Mouse (Mus musculus) ovary, postnatal 14 days (tissue): Measurements from ENCODE around the gene Sipa1l3.
A peak's percentile ranks its signal among the peaks of the same experiment; 100 is the strongest.

Experiments
- DNase-seq: peaks from one replicate; pipeline ENCODE4 v3.0.0; 2022; ENCODE audit warnings: low spot score

Sipa1l3 gene

GRCm38 (mm10) chr7:29336795-29337319 is 181.6 kb downstream of the Sipa1l3 start:
- DNase-seq = no peak

- no peak for DNase-seq
Measured at GRCm38 (mm10) chr7:29335841-29336671, 182.4 kb downstream of the Sipa1l3 start.

GRCm38 (mm10) chr7:29335276-29335675 is 183.2 kb downstream of the Sipa1l3 start:
- DNase-seq = no peak

DNA sequence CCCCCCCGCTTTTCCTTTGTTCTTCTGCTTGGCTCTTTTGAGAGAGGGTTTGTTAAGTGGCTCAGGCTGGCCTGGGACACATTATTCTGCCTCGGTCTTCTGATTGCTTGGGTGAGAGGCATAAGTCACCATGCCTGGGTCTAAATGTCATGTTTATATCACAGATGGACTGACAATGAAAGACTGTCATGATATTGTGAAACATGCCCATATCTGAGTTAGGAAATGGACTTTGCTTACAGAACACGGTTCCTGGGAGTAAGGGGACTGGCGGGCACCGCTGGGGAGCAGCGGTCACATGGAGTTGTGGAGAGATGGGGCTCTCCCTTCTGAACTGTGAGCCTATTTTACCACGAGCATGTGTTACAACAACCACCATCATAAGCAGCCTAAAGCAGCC is 184.3 kb downstream of the Sipa1l3 start:
- DNase-seq = no peak

DNA sequence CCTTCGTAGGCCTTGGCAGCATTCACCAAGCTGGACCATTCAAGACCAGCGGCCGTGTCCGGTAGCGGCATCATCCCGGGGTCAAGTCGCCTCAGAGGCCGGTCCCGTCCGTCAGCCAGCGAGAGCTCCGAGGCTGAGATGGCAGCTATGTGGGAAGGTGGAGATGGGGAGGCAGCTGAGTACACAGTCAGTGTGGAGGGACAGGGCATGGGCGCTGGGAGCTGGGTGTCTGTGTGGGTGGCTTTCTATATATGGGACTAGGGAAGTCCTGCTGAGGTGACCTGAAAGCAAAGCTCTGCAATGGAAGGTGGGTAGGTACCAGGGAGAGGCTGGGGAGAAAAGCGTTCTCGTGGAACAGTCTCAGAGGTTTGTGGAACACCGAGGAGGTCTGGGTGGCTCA is 189.5 kb downstream of the Sipa1l3 start:
- DNase-seq = no peak

DNA sequence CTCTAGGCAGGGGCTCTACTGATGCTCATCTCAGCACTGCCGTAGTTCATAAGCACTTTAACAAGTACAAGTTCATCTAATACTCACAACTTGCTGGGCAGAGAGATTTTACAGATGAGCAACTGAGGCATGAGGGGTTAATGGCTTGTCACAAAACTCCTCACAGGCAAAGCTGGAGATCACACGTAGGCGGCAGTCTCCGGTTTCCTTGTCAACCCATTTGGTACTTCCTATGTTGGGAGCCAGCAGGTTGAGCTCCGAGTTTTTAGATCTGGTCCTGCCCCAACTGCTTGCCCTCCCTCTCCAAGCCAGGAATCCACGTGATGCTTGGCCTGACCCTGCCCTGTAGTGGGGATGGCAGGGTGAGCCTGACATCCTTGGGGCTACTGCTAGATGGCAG is 191.4 kb downstream of the Sipa1l3 start:
- DNase-seq = no peak

- DNase-seq = no peak
Measured at GRCm38 (mm10) chr7:29319337-29320307, 198.8 kb downstream of the Sipa1l3 start.

- no peak for DNase-seq
Measured at GRCm38 (mm10) chr7:29318115-29318911, 200.1 kb downstream of the Sipa1l3 start.

- no peak for DNase-seq
Measured at GRCm38 (mm10) chr7:29317558-29317957, 200.9 kb downstream of the Sipa1l3 start.

DNA sequence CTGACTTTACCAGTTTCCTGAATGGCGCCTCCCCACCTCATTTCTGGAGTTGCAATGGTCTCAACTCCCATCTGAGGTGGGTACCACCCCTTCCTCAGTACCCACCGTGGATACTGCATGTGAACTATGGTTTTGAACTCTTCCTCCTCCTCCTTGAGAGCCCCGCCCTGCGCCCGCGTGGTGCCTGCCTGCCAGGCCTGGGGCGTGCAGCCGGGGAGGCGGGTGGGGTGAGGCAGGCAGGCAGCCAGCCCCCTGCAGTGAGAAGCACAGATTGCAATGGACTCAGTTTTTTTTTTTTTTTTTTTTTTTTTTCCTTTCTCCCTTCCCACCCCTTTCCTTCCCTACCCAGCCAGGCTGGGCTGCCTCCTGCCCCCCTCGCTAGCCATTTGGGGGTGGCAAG is 201.5 kb downstream of the Sipa1l3 start:
- DNase-seq = no peak

DNA sequence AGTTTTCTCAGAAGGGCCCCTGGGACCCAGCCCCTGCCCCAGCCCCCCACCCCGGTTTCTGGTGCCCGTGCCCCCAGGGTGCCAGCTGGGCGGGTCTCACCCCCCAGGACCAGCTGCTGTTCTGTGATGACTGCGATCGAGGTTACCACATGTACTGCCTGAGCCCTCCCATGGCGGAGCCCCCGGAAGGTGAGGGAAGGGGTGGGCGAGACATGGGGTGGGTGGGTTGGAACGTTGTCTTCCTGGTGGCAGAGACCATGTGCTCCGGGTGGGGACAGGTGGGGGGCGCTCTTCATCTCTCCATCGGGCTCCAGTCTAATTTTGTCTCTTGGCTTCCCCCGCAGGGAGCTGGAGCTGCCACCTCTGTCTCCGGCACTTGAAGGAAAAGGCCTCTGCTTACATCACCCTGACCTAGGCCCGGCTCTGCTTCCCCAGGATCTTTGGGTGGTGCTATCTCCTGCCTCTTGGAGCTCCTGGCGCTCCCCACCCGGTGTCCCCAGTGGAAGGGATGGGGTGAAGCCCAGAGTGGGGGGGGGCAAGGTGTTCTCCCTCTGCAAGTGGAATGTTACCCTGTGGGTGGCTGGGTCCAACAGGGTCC is 202.2 kb downstream of the Sipa1l3 start:
- DNase-seq = no peak

DNA sequence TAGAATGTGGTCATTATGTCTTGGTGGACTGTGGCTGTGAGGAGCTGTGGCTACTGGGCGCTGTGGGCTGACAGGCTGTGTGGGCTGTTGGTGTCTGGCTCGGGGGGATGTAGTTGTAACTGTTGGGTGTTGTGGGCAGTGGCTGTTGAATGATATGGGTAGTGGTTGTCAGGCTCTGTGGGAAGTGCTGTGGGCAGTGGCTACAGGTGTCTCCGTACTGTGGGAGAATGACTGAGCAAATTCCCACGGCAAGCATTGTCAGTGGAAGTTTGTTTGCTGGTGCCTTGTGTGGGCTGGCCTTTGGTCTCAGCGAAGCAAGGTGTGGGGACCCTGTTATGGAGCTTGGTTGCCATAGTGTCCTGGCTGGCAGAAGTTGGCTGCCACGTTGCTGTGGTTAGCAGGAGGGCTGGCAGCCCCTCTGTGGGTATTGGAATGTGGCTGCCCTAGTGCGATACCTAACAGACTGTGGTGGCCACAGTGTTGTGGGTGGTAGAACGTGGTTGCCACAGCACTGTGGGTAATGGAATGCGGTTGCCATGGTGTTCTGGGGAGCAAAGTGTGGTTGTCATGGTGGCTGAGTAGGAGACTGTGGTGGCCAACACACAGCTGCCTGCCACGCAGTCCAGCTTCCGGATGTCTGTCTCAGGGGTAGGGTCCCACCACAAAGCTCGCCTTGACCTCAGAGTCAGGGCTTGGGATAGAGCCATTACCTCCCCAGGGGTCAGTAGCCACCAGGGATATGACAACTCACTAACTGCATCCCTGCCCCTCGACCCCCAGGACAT is 203.4 kb downstream of the Sipa1l3 start:
- no peak for DNase-seq

GRCm38 (mm10) chr7:29313572-29314261 is 204.7 kb downstream of the Sipa1l3 start:
- DNase-seq = no peak

DNA sequence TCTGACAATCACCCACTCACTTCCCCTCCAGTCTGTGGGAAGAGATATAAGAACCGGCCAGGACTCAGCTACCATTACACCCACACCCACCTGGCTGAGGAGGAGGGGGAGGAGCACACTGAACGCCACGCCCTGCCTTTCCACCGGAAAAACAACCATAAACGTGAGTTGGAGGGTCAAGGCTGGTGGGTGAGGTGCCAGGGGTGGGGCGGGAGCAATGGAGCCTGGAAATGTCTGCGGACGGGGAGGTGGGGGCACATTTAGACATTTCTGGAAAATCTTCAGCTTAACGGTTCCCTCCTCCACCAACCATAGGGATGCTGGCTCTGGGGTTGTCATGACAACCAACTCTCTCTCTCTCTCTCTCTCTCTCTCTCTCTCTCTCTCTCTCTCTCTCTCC is 205.4 kb downstream of the Sipa1l3 start:
- no peak for DNase-seq

DNA sequence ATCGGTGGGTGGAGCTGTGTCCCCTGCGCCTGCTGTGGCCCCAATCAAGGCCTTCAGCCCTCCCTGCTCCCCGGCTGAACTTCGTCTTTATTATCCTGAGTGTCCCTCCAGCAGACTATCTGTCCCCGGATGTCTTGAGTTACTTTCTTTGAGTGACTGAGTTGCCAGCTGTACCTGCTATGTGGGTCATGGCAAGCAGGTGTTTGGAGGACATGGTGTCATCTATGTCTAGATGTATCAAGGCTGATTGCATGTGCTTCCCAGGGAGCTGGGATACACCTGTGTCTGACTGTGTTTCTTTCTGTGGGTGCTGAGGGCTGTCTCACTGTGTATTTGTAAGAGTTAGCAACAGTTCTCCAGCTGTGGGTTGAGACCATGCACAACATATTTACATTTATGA is 208.7 kb downstream of the Sipa1l3 start:
- DNase-seq = no peak

GRCm38 (mm10) chr7:29309221-29309721 is 209.2 kb downstream of the Sipa1l3 start:
- no peak for DNase-seq

DNA sequence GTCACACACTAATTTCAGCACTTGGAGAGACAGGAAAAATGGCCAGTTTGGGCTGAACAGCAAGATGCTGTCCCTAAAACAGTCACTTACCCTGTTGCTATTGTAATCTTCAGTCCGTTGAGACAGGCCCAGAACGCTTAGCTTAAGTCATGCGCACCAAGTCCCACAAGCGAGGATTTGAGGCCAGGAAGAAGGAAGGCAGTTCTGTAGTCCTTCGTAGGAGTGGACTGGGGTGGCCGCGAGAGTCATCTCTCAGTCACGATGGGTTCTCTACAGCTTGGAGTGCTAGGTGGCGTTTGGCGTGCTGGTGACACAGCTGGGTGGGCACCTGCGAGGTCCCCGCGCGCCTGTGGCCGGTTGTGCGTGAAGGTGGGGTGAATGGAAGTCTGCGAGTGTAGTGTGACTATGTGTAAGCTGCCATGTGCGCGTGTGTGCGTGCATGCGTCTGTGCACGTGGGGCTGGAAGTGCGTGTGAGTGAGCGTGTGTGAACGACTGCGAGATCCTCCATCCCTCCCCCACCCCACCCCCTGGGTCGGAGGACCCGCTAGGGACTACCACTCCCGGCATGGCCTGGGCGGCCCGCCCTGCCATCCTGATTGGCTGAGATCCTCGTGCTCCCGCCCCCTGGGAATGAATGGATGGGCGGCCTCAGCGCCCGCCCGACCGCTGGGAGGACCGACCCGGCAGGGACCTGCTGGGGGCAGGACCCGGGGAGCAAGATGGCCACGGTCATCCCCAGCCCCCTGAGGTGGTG is 210.9 kb downstream of the Sipa1l3 start:
- peak; percentile 88 for DNase-seq

- no peak for DNase-seq
Measured at GRCm38 (mm10) chr7:29306619-29307018, 211.8 kb downstream of the Sipa1l3 start.

GRCm38 (mm10) chr7:29306108-29306507 is 212.3 kb downstream of the Sipa1l3 start:
- no peak for DNase-seq
